20 mouse cellular contexts compared by ENCODE assay signal in genomic region chr1:128004371-128004720, GRCm38 (mm10).
DNase-seq lines count a peak whose midpoint lies in the region; ATAC-seq and TF ChIP-seq lines count a peak whose summit lies in the region.
"Had no signal": no experiment of that assay in that cellular context is flagged by ENCODE, and none has a peak within 500 bp of the region (broad histone marks: within the 10 kb centered on the region; RNA-seq: fewer than 3 reads in every experiment).

No protein-coding gene starts in this region.

- no peak overlapping the region for H3K4me2 ChIP-seq in forebrain, postnatal 0 days (ENCODE audit: low read depth)
- H3K4me2 ChIP-seq in forebrain, embryonic 11.5 days (ENCODE audit: low read depth, low read length, severe bottlenecking) = no peak overlapping the region
- no peak overlapping the region for H3K4me2 ChIP-seq in lung, postnatal 0 days (replicated peaks; ENCODE audit: low read depth, low read length)
- H3K4me2 ChIP-seq in kidney, embryonic 15.5 days = no peak overlapping the region
- H3K4me2 ChIP-seq: embryonic facial prominence, embryonic 12.5 days; heart, embryonic 13.5 days; hindbrain, embryonic 14.5 days had no signal

- DNase-seq in forebrain, postnatal 0 days = no peak
- no peak for DNase-seq in forebrain, embryonic 11.5 days (ENCODE audit: low spot score)
- DNase-seq in lung, postnatal 0 days (ENCODE audit: low spot score) = peak; percentile 58
- DNase-seq in lung, adult 18-20 months = no peak
- no peak for DNase-seq in thymus, postnatal 10 days (ENCODE audit: low spot score in 2 of 2)
- DNase-seq: cerebellum, adult 2 months; left cerebral cortex, postnatal 4 days; liver; lung, adult 2 months; lung, postnatal 36 days; right cerebral cortex, adult 18-20 months; thymus, postnatal 25 days had no signal

- H3K4me1 ChIP-seq in forebrain, postnatal 0 days (ENCODE audit: insufficient read depth) = peaks cover 3% of the 10 kb centered on the region; the same call in 1 of the 2 replicates
- no peaks in the 10 kb centered on the region for H3K4me1 ChIP-seq in forebrain, embryonic 11.5 days (replicated peaks; ENCODE audit: control insufficient read depth, insufficient read depth, low read length)
- no peaks in the 10 kb centered on the region for H3K4me1 ChIP-seq in lung, postnatal 0 days (ENCODE audit: insufficient read depth, low read depth, low read length)
- no peaks in the 10 kb centered on the region for H3K4me1 ChIP-seq in kidney, embryonic 15.5 days
- H3K4me1 ChIP-seq: embryonic facial prominence, embryonic 12.5 days; heart, embryonic 13.5 days had no signal

- H3K27me3 ChIP-seq in forebrain, postnatal 0 days (ENCODE audit: insufficient read depth, low read length) = no peaks in the 10 kb centered on the region
- no peaks in the 10 kb centered on the region for H3K27me3 ChIP-seq in forebrain, embryonic 11.5 days (ENCODE audit: control insufficient read depth, insufficient read depth, low read length)
- H3K27me3 ChIP-seq in lung, postnatal 0 days (replicated peaks; ENCODE audit: insufficient read depth, low read length) = no peaks in the 10 kb centered on the region
- H3K27me3 ChIP-seq in kidney, embryonic 15.5 days = no peaks in the 10 kb centered on the region
- H3K27me3 ChIP-seq: embryonic facial prominence, embryonic 12.5 days; heart, embryonic 13.5 days had no signal

- no peaks in the 10 kb centered on the region for H3K36me3 ChIP-seq in forebrain, postnatal 0 days (ENCODE audit: insufficient read depth)
- no peaks in the 10 kb centered on the region for H3K36me3 ChIP-seq in forebrain, embryonic 11.5 days (ENCODE audit: control insufficient read depth, insufficient read depth, low read length)
- no peaks in the 10 kb centered on the region for H3K36me3 ChIP-seq in lung, postnatal 0 days (ENCODE audit: insufficient read depth, low read length)
- no peaks in the 10 kb centered on the region for H3K36me3 ChIP-seq in kidney, embryonic 15.5 days
- H3K36me3 ChIP-seq: embryonic facial prominence, embryonic 12.5 days had no signal

- no peaks in the 10 kb centered on the region for H3K9me3 ChIP-seq in forebrain, postnatal 0 days (ENCODE audit: low read length)
- H3K9me3 ChIP-seq in forebrain, embryonic 11.5 days (ENCODE audit: control insufficient read depth, low read length) = no peaks in the 10 kb centered on the region
- H3K9me3 ChIP-seq in lung, postnatal 0 days (ENCODE audit: low read length) = no peaks in the 10 kb centered on the region
- no peaks in the 10 kb centered on the region for H3K9me3 ChIP-seq in kidney, embryonic 15.5 days (replicated peaks)
- H3K9me3 ChIP-seq: embryonic facial prominence, embryonic 12.5 days had no signal

- H3K9ac ChIP-seq in forebrain, postnatal 0 days = no peak overlapping the region
- no peak overlapping the region for H3K9ac ChIP-seq in forebrain, embryonic 11.5 days (ENCODE audit: low read length)
- no peak overlapping the region for H3K9ac ChIP-seq in lung, postnatal 0 days (replicated peaks; ENCODE audit: low read depth)
- no peak overlapping the region for H3K9ac ChIP-seq in kidney, embryonic 15.5 days
- H3K9ac ChIP-seq: embryonic facial prominence, embryonic 12.5 days; heart, embryonic 13.5 days; hindbrain, embryonic 14.5 days had no signal

- TF ChIP-seq CTCF in forebrain, postnatal 0 days (IDR thresholded peaks at IDR 0.05; ENCODE audit: low read depth) = no peak
- no peak for TF ChIP-seq CTCF in lung, postnatal 0 days (IDR thresholded peaks at IDR 0.05)

- peak overlapping the region; percentile 75 for H3K27ac ChIP-seq in forebrain, postnatal 0 days (ENCODE audit: low read depth, low read length)
- no peak overlapping the region for H3K27ac ChIP-seq in forebrain, embryonic 11.5 days (ENCODE audit: low read depth, low read length)
- H3K27ac ChIP-seq in lung, postnatal 0 days (ENCODE audit: low read length) = no peak overlapping the region
- no peak overlapping the region for H3K27ac ChIP-seq in kidney, embryonic 15.5 days
- H3K27ac ChIP-seq: embryonic facial prominence, embryonic 12.5 days; heart, embryonic 13.5 days; hindbrain, embryonic 14.5 days; kidney, postnatal 0 days had no signal

- TF ChIP-seq EP300 in lung, postnatal 0 days (IDR thresholded peaks at IDR 0.05) = no peak

- no peak; the same call in 1 of the 2 replicates for ATAC-seq in forebrain, postnatal 0 days
- no peak for ATAC-seq in forebrain, embryonic 11.5 days (replicated peaks; ENCODE audit: low FRiP score)
- ATAC-seq in lung, postnatal 0 days = peak; percentile 70
- ATAC-seq in granulocyte monocyte progenitor cell, adult 5-6 weeks (replicated peaks; ENCODE audit: poor library complexity, severe bottlenecking) = peak; percentile 95
- ATAC-seq in monocyte, adult 5-6 weeks (replicated peaks; ENCODE audit: insufficient number of reproducible peaks, low FRiP score, low TSS enrichment, poor library complexity, severe bottlenecking) = peak; percentile 78
- no peak for ATAC-seq in kidney, embryonic 15.5 days (replicated peaks; ENCODE audit: low FRiP score)
- ATAC-seq: intestine, embryonic 16.5 days had no signal

- H3K4me3 ChIP-seq in forebrain, postnatal 0 days (ENCODE audit: low read depth, low read length) = no peak overlapping the region
- no peak overlapping the region for H3K4me3 ChIP-seq in forebrain, embryonic 11.5 days (ENCODE audit: low read depth, low read length)
- no peak overlapping the region for H3K4me3 ChIP-seq in lung, postnatal 0 days (ENCODE audit: low read depth, low read length)
- H3K4me3 ChIP-seq in kidney, embryonic 15.5 days (replicated peaks) = no peak overlapping the region
- H3K4me3 ChIP-seq: embryonic facial prominence, embryonic 12.5 days; heart, embryonic 13.5 days had no signal

- WGBS in forebrain, postnatal 0 days = 63% methylated on average over 2 of the region's 2 CpGs
- WGBS in forebrain, embryonic 11.5 days = 86% methylated on average over 2 of the region's 2 CpGs
- 65% methylated on average over 2 of the region's 2 CpGs for whole genome bisulfite sequencing in lung, postnatal 0 days
- WGBS in kidney, embryonic 15.5 days = 80% methylated on average over 2 of the region's 2 CpGs

Comparison
In these comparisons a context has a peak if more than half of its experiments do, and no peak if none do; other contexts are left out.
1. ATAC-seq: peak in lung, postnatal 0 days (single experiment), granulocyte monocyte progenitor cell, adult 5-6 weeks (single experiment) and monocyte, adult 5-6 weeks (single experiment); none in forebrain, postnatal 0 days (single experiment), forebrain, embryonic 11.5 days (single experiment) and kidney, embryonic 15.5 days (single experiment).